Mouse (Mus musculus) midbrain, postnatal 0 days (tissue): ENCODE measurements around the gene Slc34a3. TPM values are rescaled to one million over a fixed set of nuclear protein-coding genes. Genes with fewer than 3 reads are reported as not detected.

Source experiments
- ATAC-seq: fragments of 200-750 bp; cut with Nextera tagmentation; 2 replicates; pipeline ENCODE4 v1.8.0; 2017; ENCODE audit warnings: moderate number of reproducible peaks, mild to moderate bottlenecking, moderate TSS enrichment, moderate library complexity; ENCODE audit not compliant: low FRiP score
- DNase-seq: peaks from one replicate; pipeline ENCODE4 v3.0.0-alpha.2; 2015; ENCODE audit warnings: low spot score
- H3K27ac ChIP-seq: fragments of 300-500 bp; sonication (generic); 2 replicates; pipeline ENCODE4 v1.5.1; 2014; ENCODE audit warnings: low read depth, mild to moderate bottlenecking, low read length, mixed read lengths
- H3K27me3 ChIP-seq: fragments of 300-500 bp; sonication (generic); 2 replicates; pipeline ENCODE4 v1.6.1; 2014; ENCODE audit warnings: low read length, control low read depth, mixed read lengths; ENCODE audit not compliant: insufficient read depth
- H3K36me3 ChIP-seq: fragments of 300-500 bp; sonication (generic); 2 replicates; pipeline ENCODE4 v1.6.1; 2014; ENCODE audit warnings: low read length, control low read depth, mixed read lengths; ENCODE audit not compliant: insufficient read depth
- H3K4me1 ChIP-seq: fragments of 300-500 bp; sonication (generic); 2 replicates; pipeline ENCODE4 v1.6.1; 2014; ENCODE audit warnings: mild to moderate bottlenecking, control low read depth, antibody characterized with exemption, low read length, mixed read lengths; ENCODE audit not compliant: insufficient read depth
- H3K4me2 ChIP-seq: fragments of 300-500 bp; sonication (generic); 2 replicates; pipeline ENCODE4 v1.6.1; 2014; ENCODE audit warnings: low read depth, mild to moderate bottlenecking, low read length, mixed read lengths; ENCODE audit not compliant: poor library complexity, severe bottlenecking
- H3K4me3 ChIP-seq: fragments of 300-500 bp; sonication (generic); 2 replicates; pipeline ENCODE4 v1.5.1; 2014; ENCODE audit warnings: low read depth, mild to moderate bottlenecking, low read length, moderate library complexity
- H3K9ac ChIP-seq: fragments of 300-500 bp; sonication (generic); replicated peaks from 2 replicates; pipeline ENCODE4 v1.6.1; 2014; ENCODE audit warnings: mild to moderate bottlenecking, low read length, moderate library complexity, mixed read lengths; ENCODE audit not compliant: poor library complexity, severe bottlenecking
- H3K9me3 ChIP-seq: fragments of 300-500 bp; sonication (generic); 2 replicates; pipeline ENCODE4 v1.6.1; 2016; ENCODE audit warnings: low read length, control low read depth
- CTCF ChIP-seq: IDR thresholded peaks from 2 replicates; pipeline ENCODE4 v1.5.1; 2016; ENCODE audit warnings: antibody characterized with exemption, mild to moderate bottlenecking
- WGBS: fragments of 180-500 bp; shearing (Covaris S2); extraction: QIAGEN DNeasy Blood & Tissue Kit; methylation state at CpG from one replicate; pipeline ENCODE4 v1.1.7; 2014; 5-methylcytosine and 5-hydroxymethylcytosine counted together
- polyA plus RNA-seq: library from polyadenylated mRNA; unstranded; fragments of >200 nt; fragmentation: Nextera tagmentation; extraction: Ambion mirVana; gene quantifications from 2 replicates; pipeline ENCODE4 v1.2.1, GENCODE M21; 2015
- total RNA-seq: library from RNA; depleted of rRNA; stranded (reverse); fragments of >200 nt; gene quantifications from 2 replicates; pipeline ENCODE4 v1.2.3, GENCODE M21; 2014

Gene Slc34a3
- total and polyA plus RNA-seq, 2 experiments from 2014 or later = not detected

DNA sequence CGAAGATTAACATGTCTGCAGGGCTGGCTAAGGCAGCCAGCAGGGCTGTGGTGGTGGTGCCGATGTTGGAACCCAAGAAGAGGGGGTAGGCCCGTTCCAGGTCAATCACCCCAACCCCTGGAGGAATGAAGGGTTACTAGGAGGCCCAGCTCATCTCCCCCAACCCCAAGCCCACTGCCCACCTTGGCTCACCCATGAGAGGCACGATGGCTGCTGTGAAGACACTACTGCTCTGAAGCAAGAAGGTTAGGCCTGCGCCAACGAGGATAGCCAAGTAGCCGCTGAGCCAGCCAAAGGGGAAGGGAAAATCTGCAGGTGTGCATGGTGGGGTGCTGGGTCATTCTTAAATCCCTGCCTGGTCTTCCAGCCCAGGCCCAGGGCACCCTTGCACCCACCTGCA, 3.6 kb downstream of the Slc34a3 start:
- Histone ChIP-seq H3K9me3 (no peaks in the 10 kb centered on the region), H3K4me2 (no peak overlapping the region), H3K36me3 (no peaks in the 10 kb centered on the region), H3K27me3 (no peaks in the 10 kb centered on the region), H3K4me3 (no peak overlapping the region), H3K27ac (no peak overlapping the region), H3K9ac (no peak overlapping the region), H3K4me1 (no peaks in the 10 kb centered on the region; the same call in 1 of the 2 replicates)
- DNase-seq (no peak), ATAC-seq (no peak)
- 90% methylated on average over 7 of the region's 7 CpGs for WGBS
- TF ChIP-seq CTCF = no peak

DNA sequence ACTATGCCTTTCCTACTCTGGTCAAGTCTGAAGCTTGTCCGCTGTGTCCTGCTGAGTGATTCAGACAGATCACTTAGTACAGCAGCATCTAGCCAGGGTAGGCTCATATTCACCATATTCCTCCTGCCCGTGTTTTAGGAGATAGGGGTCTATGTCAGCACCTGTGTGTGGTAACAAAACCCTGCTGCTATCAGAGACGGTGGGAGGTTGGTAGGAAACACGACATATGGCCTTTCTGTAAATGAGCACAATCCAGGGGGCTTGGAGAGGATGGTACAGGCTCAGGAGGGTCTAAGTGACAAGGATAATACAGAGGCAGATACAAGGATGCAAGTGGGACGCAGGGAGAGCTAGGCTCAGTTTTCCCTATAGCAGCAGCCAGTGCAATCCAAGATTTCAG, 4.6 kb downstream of the Slc34a3 start:
- Histone ChIP-seq H3K4me1 (no peaks in the 10 kb centered on the region; the same call in 1 of the 2 replicates), H3K27me3 (no peaks in the 10 kb centered on the region), H3K4me2 (no peak overlapping the region), H3K36me3 (no peaks in the 10 kb centered on the region), H3K27ac (no peak overlapping the region), H3K9ac (no peak overlapping the region), H3K4me3 (no peak overlapping the region), H3K9me3 (no peaks in the 10 kb centered on the region)
- 79% methylated on average over 5 of the region's 5 CpGs for WGBS
- no peak for TF ChIP-seq CTCF
- ATAC-seq = no peak
- no peak for DNase-seq

DNA sequence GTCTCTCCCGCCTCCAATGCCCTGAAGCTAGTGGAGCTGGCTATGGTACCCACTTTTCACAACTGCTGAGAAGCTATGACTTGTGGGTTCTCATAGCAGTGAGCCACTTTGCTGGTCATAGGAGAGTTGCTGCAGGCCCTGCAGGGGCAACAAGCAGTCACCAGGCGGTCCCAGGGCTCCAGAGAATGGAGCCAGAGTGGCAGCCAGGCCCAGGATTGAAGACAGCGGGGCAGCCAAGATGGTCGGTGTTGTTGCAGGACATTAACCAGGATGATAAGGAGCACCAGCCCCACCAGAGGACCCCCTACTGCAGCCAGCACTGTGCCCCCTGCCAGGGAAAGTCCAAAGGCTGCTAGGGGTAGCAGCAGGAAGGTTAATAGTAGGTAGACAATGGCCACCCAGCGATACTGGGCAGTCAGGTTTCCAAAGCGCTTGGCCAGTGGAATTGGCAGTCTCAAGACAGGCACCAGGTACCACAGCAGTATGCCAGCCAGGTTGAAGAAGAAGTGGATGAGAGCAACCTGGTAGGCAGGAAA, 5.1 kb downstream of the Slc34a3 start:
- no peak for ATAC-seq
- H3K27ac ChIP-seq = peak overlapping the region; percentile 8; the same call in 1 of the 2 replicates
- no peaks in the 10 kb centered on the region for H3K36me3 ChIP-seq
- no peak for DNase-seq
- no peaks in the 10 kb centered on the region for H3K9me3 ChIP-seq
- no peaks in the 10 kb centered on the region; the same call in 1 of the 2 replicates for H3K4me1 ChIP-seq
- 69% methylated on average over 6 of the region's 6 CpGs for WGBS
- H3K27me3 ChIP-seq = no peaks in the 10 kb centered on the region
- peak overlapping the region; percentile 4 for H3K4me2 ChIP-seq
- no peak overlapping the region for H3K4me3 ChIP-seq
- no peak overlapping the region for H3K9ac ChIP-seq
- TF ChIP-seq CTCF = no peak

DNA sequence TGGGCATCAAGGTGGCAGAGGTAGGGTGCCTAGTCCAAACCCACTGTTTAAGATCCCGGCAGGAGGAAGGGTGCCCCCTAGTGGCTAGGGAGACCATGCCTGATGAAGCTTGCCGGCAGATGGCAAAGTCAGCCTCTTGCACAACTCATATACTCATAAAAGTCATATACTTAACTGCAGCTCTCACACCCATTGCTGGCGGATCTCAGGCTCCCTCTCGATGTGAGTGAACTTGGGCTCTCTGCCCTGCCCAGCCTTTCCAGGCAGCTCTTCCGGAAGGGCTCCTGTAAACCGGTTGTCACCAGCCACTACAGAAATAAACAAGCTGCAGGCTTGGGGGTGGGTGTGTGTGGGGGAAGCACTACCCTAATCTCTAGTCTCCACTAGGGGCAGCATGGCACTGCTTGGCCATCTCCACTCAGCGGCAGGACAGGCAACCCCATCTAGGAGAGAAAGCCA, 5.7 kb downstream of the Slc34a3 start:
- peak; percentile 79 for TF ChIP-seq CTCF
- H3K4me3 ChIP-seq = no peak overlapping the region
- H3K36me3 ChIP-seq = no peaks in the 10 kb centered on the region
- no peaks in the 10 kb centered on the region for H3K9me3 ChIP-seq
- DNase-seq (peak; percentile 91), ATAC-seq (peak; percentile 39)
- peak overlapping the region; percentile 77 for H3K27ac ChIP-seq
- no peaks in the 10 kb centered on the region for H3K27me3 ChIP-seq
- peaks cover 3% of the 10 kb centered on the region; the same call in 1 of the 2 replicates for H3K4me1 ChIP-seq
- H3K4me2 ChIP-seq = peak overlapping the region; percentile 4
- no peak overlapping the region for H3K9ac ChIP-seq
- WGBS = 2% methylated on average over 7 of the region's 7 CpGs

DNA sequence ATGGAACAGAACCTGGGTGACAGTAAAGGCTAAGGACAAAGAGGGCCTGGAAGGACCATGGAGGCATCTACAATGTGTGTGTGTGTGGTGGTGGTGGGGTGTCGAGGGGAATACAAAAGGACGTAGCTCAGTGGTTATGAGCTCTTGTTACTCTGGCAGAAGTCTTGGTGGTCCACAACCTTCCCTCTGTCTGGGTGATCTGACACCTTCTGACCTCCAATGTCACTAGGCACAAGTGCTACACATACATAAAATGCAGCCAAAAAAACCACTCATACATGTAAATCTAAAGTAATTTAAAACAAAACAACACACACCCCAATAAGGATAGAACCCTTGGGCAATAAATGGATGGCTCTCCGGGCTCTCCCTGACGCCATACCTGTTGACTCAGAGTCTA, 6.8 kb downstream of the Slc34a3 start:
- no peak overlapping the region for H3K4me2 ChIP-seq
- DNase-seq = no peak
- H3K36me3 ChIP-seq = no peaks in the 10 kb centered on the region
- no peaks in the 10 kb centered on the region for H3K9me3 ChIP-seq
- ATAC-seq = no peak
- H3K27ac ChIP-seq = no peak overlapping the region
- no peak overlapping the region for H3K4me3 ChIP-seq
- peaks cover 6% of the 10 kb centered on the region; the same call in 1 of the 2 replicates for H3K4me1 ChIP-seq
- H3K9ac ChIP-seq = no peak overlapping the region
- 94% methylated on average over 4 of the region's 4 CpGs for WGBS
- H3K27me3 ChIP-seq = no peaks in the 10 kb centered on the region
- TF ChIP-seq CTCF = no peak

DNA sequence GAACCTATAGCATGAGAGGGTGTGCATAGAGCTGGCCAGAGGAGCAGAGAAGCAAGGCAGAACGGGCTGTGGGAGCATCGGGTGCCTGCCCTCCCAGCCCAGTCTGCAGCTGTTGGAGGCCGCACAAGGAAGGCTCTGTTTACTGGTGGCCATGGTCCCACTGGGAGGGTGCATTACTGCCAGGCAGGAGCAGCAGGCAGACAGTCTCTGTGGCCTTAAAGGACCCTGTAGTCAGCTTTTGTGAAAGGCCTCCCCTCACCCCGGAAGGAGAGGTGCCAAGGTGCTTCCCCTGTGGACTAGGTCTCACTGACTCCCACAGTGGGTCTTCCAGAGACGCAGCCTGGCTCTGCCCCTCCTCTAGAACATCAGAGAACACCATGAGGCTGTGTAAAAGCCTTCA, 7.3 kb downstream of the Slc34a3 start:
- Histone ChIP-seq H3K4me1 (peaks cover 6% of the 10 kb centered on the region; the same call in 1 of the 2 replicates), H3K4me3 (no peak overlapping the region), H3K36me3 (peaks cover 1% of the 10 kb centered on the region; the same call in 1 of the 2 replicates), H3K9me3 (no peaks in the 10 kb centered on the region), H3K27ac (no peak overlapping the region), H3K27me3 (no peaks in the 10 kb centered on the region), H3K9ac (no peak overlapping the region), H3K4me2 (no peak overlapping the region)
- 79% methylated on average over 5 of the region's 5 CpGs for WGBS
- no peak for DNase-seq
- TF ChIP-seq CTCF = no peak
- ATAC-seq = no peak
